Mouse (Mus musculus): Measurements from ENCODE around the gene Cdrt4.

Gene Cdrt4

DNA sequence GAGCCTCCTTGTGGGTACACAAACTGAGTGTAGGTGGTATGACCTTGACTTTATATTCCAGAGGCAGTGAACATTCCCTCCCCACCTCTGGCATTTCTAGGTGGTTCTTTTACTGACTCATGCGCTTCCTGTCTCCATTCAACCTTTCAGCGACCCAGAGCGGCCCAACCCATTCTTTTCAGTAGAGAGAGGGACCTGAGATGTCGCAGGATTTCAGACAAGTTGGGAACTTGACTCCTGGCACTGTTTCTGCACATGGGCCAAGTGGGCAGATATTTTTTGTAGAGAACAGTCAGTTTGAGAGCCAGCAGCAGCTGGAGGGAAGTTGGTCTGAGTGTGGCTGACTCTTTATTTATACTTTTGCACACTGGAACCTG is 45.5 kb downstream of the Cdrt4 start:
- no peak for DNase-seq (ENCODE audit: low spot score)

DNA sequence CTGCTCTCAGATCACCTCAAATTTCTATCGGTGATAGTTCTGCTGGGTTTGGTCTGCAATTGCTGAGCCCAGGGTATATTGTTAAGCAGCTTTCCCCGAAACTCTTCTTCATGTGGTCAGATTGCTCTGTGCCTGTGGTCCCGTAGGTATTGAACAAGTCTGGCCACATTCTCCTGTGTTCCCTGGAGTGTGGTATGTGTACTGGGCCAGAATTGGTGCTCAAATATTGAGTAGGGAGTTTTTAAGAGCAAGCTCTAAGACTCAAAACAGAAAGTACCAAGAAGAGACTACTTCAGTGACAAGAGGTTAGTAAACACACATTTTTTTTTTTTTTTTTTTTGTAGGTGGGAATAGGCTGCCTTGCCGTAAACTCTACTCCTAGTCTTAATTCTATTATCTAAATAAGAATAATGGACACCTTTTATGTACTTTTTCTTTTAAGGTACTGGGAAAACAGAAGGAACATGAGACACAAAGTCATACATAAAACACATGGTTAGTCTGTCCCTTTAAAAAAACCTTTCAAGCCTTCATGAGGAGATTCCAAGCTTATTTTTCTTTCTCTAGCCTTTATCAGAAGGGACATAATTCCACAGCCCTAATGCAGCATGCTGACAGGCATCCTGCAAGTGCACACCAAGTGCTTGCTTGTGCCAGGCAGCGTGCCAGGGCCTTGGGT is 46.2 kb downstream of the Cdrt4 start:
- DNase-seq (ENCODE audit: low spot score): no peak

DNA sequence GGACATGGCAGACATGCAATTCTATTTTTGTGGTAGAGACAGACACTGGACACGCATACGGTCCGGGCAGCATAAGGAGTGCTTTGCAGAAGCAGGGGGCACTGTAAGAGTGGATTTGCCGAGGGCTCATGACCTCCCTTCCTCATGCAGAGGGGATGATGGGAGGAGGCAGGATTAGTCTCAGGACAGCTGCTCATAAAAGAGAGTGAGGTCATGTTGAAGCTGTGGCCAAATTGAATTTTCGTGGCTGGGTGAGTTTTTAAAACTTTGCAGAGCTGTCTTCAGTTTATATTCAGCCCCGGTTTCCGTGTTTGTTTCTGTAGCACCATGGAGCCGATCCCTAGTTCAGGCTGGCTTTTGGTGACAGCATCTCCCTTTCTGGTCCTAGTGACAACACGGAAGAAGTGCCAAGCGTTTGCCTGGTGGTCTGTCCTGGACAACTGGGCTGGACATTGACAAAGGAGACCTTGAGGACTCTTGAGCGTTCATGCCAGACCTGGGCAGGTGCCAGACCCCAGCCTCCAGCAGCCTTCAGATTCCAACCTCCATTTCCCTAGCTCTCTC is 46.8 kb downstream of the Cdrt4 start:
- DNase-seq (ENCODE audit: low spot score): peak; percentile 40

DNA sequence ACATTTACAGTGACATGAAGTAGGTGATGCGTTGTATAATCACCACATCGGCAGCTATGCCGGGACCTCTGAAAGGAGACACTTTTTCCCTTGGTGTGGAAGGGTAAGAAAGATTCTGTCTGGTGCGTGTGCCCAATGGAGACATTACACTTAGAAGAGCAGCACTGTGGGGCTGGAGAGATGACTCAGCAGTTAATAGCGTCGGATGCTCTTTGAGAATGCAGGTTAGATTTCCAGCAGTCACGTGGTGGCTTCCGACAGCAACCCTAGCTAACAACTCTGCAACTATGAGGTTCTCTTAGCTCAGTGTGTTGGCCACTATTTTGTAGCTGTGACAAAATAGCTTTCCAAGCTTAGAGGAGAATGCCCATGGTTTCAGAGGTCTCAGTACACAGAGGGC is 49.1 kb downstream of the Cdrt4 start:
- no peak for DNase-seq (ENCODE audit: low spot score)

DNA sequence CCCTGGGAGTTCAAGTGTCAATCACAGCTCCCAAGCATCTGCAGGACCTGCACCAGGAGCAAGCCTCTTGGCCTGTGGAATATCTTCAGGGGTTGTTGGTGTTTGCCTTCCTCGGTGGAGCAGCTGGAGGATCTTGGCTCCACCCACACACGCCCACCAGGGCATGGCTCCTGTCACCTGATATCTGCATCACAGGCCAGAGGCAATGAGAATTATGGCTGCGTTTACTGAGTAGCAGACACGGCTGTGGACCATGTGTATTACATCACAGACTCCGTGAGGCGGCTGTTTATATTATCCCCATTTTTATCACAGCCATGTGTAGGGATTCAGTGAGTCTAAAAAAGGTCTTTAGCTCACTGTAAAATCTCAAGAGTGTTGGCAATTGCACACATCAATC is 53.6 kb downstream of the Cdrt4 start:
- DNase-seq (ENCODE audit: low spot score): no peak

DNA sequence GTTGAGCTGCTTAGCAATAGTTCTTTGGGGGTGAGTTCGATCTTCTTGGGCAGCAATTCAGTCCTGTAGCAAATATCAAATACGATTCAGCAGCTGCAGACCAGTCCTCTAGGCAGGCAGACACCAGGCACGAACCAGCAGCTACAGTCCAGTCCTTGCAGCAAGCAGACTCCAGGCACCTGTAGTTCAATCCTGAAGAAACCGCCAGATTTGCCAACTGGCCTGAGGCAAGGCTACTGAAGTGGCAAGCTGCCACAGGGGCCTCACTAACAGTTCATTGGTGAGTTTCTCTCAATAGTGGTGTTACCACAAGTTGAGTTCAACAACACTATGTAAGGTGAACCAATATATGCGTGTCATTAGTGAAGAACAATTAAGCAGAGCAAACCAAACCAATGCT is 56.4 kb downstream of the Cdrt4 start:
- no peak for DNase-seq (ENCODE audit: low spot score)

DNA sequence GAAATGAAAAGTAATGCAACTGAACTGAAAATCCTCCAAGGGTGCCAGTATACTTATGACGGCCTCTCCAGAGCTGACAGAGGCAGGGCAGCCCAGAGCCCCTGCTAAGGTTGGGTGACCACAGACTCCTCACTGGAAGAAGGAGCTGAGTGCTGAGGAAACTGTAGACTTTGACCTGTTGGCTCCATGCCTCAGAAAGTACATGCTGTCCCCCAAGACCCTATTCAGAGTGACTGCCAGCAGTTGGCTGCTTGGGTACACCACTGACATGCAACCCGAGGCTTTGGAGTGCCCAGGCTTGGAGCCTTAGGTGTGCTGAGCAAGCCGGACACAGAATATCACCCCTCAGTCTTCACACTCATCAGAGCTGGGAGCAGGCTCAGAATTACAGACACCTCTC is 57.0 kb downstream of the Cdrt4 start:
- DNase-seq (ENCODE audit: low spot score): no peak

DNA sequence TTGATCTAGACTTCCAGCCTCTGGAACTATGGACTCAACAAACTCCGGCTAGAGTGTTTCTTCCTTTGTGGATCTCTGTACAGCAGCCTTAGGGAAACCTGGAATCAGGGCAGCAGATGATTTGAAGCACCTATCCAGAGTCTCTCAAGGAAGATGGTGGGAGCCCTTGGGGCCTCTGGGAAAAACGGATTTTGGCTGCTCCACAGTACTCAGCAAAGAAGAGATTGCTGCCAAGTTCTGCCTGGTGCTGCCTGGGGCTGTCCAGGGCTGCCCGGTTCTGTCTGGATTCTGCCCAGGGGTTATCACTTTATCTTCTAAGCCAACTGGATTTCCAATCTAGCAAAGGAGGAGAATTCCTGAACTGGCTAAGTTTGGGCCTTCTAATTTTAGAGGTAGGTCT is 58.8 kb downstream of the Cdrt4 start:
- no peak for DNase-seq (ENCODE audit: low spot score)

DNA sequence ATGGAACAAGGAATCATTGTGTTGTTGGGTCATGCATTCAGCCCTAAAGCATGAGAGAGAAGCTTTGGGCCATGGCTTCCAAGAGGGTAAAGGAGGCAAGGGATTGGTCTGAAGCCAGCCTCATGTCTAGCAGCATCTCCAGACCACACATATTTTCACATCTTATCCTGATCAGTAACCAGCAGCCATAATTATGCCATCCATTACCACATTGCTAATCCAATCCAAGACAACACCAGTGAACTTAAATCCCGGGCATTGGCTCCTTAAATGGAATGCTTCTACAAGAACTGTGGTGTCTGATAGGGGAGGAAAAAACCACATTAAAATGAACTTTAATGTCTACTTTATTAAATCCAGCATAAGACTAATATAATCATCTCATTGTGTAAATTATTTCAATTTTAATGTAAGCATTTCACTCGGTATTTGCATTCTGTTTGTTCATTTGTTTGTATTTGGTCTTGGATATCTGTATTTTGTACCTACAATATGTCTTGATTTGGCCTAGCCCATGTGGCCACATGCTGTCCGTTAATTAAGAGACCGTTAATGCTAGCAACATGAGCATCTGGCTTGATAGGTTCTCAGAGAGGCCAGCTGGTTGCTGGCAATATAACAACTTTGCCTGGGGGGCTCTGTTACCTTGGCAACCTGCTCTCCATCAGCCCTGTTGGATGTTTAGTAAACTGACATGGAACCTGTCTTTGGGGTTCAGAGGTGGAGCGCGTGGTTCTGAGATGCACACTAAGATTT is 66.5 kb downstream of the Cdrt4 start:
- no peak for DNase-seq (ENCODE audit: low spot score)

DNA sequence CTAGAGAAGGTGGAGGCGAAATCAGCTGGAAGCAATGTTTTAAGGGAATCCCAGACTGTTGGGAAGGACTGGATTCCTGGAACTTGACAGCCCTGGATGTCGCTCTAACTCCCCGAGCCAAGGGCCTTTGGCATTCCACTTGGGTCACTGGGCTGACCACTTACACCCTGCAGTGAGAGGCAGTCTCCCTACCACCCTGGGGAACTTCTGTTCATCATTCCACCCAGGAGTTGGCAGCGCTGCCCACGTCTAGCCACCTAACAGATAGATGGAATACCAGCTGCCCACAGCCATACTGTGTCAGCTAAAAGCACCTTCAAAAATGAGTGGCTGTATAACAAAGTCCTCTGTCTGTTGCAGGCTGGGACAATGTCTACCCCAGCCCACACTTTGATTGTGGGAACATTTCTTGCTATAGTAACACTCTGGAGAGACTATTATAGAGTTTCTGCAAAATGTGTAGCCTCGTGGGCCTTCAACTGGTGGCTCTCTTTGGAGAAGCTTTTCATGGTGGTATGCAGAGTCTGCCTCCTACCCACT is 67.2 kb downstream of the Cdrt4 start:
- no peak for DNase-seq (ENCODE audit: low spot score)

DNA sequence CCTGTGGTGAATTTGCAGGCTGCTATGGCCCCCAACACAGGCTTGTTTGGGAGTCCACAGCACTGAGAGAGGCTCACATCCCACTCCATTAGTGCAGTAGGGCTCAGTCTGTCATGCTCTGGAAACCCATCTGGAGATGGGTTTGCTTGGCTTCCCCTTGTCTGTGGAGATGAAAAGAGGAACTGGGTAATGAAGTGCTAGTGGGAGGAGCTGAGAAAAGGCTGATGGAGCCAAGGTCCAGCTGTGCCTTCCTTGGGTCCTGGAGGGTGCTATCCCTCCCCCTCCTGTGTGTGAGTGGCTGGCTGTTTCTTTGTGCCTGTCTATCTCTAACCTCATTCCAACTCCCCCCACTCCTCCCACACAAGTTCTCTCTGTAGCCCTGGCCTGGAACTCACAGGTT is 69.6 kb downstream of the Cdrt4 start:
- DNase-seq (ENCODE audit: low spot score): no peak

DNA sequence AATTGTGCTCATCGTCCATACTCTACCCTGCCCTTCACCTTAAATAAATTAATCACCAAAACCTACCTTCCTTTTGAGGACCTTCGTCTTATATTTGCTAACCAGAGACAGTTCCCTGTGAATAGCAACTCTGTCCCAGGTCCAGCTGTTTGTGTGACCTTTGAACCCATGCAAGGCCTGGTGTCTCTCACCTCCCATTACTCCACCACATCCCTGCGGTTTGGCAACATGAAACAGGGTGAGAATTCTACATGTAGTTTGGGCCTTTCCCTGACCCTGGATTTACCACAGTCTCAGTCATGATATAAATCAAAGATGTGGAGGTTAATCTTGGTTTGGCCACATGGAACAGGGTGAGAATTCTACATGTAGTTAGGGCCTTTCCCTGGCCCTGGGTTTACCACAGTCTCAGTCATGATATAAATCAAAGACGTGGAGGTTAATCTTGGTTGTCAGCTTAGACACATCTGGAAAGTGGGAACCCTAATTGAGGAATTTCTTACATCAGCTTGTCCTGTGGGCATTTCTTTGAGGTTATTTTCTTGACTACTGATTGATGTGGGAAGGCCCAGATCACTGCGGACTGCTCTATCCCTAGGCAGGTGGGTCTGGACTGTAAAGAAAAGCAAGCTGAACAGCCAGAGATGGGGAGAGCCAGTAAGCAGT is 70.3 kb downstream of the Cdrt4 start:
- no peak for DNase-seq (ENCODE audit: low spot score)

DNA sequence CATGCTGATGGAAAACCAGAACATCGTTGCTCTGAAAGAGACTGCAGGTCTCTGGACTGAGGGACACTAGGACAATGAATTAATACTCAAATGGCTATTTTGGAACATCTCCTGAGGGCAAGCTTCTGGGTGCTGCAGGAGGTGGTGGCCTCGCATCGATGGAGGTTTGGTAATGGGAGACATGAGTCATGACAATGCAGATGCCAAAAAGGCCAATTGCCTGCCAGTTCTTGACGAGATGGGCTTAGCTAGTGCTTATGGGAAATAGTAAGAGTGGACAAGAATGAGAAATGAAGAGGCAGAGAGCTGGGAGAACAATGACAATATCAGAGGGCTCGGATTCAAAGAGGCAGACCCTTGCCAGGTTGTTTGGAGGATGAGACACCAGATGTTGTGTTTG is 72.5 kb downstream of the Cdrt4 start:
- no peak for DNase-seq (ENCODE audit: low spot score)

DNA sequence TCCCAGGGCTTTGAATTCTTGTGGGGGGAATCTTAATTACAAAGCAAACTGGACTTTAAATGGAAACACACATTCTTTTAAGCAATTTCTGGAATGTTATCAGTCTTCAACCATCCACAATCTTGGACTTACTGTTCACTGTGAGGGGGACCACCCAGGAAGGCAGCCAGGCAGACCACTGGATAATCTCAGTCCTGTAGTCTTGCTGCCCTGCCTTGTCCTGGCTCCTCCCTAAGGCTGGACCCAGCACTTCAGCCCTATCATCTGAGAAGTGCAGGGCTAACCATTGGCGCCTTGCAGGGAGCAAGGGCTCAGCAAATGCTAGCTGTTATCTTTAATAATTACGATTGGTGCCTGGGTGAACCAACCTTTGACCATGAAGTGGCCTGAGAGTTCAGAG is 73.1 kb downstream of the Cdrt4 start:
- no peak for DNase-seq (ENCODE audit: low spot score)

DNA sequence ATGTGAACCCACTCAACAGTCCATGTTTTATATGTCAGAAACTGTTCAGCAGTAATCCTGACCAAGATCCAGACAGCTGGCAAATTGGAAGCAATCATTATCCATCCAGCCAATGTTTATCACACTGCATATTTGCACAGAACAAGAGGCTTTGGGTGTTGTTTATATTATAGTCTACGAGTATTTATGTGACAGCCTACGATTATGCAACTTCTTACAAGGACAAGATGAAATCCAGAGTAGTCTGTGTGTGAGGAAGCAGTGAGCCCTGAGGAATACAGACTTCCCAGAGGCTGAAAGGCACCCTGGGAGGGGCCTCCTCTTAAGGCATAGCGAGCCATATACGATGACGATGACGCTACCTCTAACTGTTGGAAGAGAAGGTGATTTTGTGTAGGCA is 74.5 kb downstream of the Cdrt4 start:
- DNase-seq (ENCODE audit: low spot score): no peak

DNA sequence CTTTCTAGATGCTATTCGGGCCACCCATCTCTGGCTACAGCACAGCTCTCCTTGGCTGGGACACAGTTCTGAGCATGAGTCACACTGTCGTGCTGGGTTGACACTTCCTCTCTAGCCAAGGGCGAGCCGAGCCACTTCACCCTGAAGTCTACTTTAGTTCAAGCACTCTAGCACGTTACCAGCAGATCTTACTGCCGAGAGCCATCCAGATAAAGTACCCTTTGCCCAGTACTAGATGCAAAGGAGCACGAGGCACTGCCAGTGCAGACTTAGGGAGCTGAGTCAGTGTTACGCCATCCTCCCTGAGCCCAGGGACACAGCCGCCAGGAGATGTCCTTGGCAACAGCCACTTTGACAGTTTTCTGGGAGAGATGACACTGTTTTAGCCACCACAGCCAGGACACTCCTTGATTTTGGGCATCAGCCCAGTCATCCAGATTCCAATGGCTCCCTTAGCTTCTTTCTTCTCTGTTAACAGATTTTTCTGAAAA is 75.7 kb downstream of the Cdrt4 start:
- DNase-seq (ENCODE audit: low spot score): peak; percentile 24

DNA sequence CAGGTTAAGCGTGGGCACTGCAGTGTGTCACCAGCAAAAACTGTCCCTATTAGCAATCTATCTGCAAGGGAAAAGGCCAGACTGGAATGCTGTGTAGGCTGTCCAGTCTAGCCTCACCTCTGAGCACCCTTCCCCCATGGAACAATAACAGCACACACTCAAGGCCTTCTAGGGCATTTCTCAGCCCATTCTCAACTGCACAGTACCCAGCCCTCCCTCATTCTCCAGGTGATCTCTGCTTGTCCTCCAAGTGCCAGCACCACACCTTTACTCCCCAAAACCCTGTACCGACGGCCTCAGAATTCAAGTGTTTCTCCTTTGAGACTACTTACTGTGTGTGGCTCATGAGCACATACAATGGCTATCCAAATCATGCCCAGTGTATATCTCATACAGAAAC is 77.1 kb downstream of the Cdrt4 start:
- no peak for DNase-seq (ENCODE audit: low spot score)

DNA sequence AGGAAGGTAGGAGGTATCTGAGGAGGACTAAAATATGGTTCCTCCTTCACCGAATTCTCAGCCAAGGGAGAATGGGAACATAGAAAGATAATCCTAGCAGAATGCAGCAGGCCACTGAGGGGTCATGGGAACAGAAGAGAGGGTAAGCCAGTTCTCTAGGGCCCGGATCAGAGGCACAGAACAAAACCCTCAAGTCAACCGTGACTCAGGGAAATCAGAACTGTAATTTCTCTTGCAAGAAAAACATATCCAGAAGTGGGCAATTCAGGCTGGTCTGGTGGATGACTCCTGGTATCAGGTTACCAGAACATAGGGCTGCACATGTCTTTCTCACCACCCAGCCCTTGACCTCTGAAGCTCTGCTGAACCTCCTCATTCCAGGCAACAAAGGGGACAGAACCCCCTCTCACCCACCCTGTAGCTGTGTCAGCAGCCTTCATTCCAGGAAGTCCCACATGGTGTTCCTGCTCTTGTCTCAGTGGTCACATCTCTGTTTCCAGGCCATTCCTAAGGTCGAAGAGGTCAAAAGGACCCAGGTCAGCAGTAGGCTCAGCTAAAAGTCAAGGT is 78.2 kb downstream of the Cdrt4 start:
- no peak for DNase-seq (ENCODE audit: low spot score)

DNA sequence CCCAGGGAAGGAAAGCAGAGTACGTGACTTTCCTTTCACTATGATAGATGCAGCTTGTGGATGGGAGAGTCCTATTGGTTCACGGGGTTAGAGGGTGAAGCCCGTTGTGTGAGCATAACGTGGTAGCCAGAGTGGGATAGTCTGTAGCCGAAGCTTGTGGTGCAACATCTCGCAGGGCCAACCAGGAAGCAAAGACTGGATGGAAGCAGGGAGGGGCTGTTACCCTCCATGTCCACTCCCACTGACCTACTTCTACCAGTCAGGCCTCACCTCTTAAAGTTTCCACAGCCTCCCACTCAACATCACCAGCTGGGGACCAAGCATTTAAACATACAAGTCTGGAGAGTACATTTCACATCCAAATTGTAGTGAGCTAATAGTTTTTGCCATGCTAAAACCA is 78.7 kb downstream of the Cdrt4 start:
- DNase-seq (ENCODE audit: low spot score): no peak

DNA sequence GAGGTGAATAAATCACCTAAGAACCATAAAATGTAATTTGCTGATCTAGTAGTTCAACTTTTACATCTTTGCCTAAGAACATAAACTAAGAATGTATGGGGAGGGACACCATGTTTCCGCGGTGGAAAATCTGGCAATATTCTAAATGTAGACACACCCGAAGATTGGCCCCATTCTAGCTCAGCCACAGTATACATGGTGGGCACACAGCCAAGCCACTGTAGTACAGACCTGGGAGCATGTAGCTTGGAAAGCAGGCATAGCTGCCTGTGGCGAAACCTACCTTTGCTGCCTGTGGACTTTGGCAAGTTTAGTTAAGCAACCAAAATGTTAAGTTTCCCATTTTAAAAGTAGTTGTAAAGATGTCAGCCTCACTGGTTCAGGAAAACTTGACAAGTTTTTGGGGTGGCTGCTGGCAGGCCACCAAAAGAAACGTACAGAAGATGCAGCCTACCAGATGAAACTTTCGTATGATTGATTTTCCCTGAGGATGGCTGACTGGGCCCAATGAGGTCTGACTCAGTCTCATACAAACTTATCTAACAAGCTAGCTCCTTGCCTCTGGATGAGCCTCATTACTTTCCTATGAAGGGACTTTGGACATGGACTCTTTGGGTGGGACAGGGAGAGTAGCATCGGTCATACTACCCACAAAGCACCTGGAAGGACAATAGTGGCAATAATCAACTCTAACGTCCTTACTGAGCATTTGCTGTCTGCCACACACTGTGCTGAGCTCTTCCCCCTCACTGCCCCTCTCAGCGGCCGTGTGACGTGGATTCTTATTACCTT is 84.6 kb downstream of the Cdrt4 start:
- DNase-seq (ENCODE audit: low spot score): no peak

DNA sequence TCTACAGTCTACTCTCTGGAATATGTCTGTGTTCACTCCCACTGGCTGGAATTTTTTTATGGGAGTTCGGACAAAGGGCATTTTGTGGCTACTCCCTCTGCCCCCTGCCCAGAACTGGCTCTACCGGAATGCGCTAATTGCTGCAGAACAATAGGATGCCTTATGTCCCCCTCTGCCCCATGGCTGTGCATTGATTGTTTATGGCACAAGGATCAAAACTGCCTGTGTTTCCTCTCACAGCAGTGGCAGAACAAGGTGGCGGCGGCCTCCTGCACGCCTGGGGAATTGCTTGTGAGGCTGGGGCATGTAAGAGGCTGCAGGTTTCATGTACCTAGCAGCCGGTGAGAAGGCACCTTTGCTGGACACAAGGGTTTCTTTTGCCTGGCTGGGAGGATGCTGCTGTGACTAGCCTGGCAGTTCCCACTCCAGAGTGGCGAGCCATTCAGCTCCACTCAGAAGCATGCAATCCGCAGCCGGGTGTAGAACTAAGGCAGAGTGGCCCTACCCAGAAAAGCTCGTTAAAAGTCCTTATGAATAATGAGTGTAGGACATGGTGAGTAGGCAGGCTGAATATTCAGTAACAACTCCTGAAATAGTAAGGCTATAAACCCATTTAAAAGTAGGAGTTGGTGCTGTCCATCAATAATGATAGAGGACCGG is 89.1 kb downstream of the Cdrt4 start:
- DNase-seq (ENCODE audit: low spot score): no peak

Measured in ovary, postnatal 14 days (tissue).